ENCODE assay signal across 16 mouse cellular contexts in the genomic region with DNA sequence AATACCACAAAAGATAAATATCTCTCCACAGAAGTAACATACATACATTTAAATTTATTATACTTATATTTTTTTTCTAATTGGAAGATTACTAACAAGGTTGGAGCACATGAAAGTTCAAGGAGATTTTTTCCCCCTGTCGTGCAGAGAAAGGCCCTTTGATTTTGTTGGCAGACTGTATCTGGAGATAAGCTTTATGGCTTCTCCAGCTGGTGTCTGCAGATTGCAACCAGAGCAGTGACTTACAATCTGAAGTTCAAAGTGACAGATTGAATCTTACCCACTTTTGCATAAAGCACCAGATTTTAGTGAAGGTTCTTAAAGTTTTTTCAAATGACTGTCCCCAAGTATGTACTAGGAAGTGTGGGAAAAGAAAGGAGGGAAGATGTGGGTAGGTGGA.
"Had no signal": no experiment of that assay in that cellular context is flagged by ENCODE, and none has a peak within 500 bp of the region (broad histone marks: within the 10 kb centered on the region; RNA-seq: fewer than 3 reads in every experiment).

No protein-coding gene starts in this region.

- H3K4me2 ChIP-seq: neural tube, embryonic 13.5 days; neural tube, embryonic 15.5 days; stomach, embryonic 15.5 days had no signal

- H3K9me3 ChIP-seq: neural tube, embryonic 13.5 days; neural tube, embryonic 15.5 days; stomach, embryonic 15.5 days had no signal

- DNase-seq: retina, postnatal 1 day; right cerebral cortex, adult 18-20 months; right cerebral cortex, postnatal 14 days; right cerebral cortex, postnatal 25 days; right cerebral cortex, postnatal 4 days; spleen, adult 18-20 months; thymus, adult 18-20 months; thymus, adult 2 months; thymus, postnatal 14 days; thymus, postnatal 25 days; thymus, postnatal 36 days; thymus, postnatal 4 days had no signal

- H3K27me3 ChIP-seq: neural tube, embryonic 13.5 days; neural tube, embryonic 15.5 days; stomach, embryonic 15.5 days had no signal

- H3K36me3 ChIP-seq: neural tube, embryonic 13.5 days; neural tube, embryonic 15.5 days; stomach, embryonic 15.5 days had no signal

- H3K27ac ChIP-seq: neural tube, embryonic 13.5 days; neural tube, embryonic 15.5 days; stomach, embryonic 15.5 days; stomach, postnatal 0 days had no signal

- H3K9ac ChIP-seq: neural tube, embryonic 13.5 days; neural tube, embryonic 15.5 days; stomach, embryonic 15.5 days had no signal

- H3K4me1 ChIP-seq: neural tube, embryonic 13.5 days; neural tube, embryonic 15.5 days; stomach, embryonic 15.5 days had no signal

- H3K4me3 ChIP-seq: neural tube, embryonic 13.5 days; neural tube, embryonic 15.5 days; stomach, embryonic 15.5 days had no signal
